Mouse (Mus musculus) heart, embryonic 11.5 days (tissue): Measurements from ENCODE around the gene Iqcd. TPM values are rescaled to one million over a fixed set of nuclear protein-coding genes. Genes with fewer than 3 reads are reported as not detected.

Experiments
- ATAC-seq: fragments of 200-750 bp; cut with Nextera tagmentation; replicated peaks from 2 replicates; pipeline ENCODE4 v1.8.0; 2017; ENCODE audit warnings: moderate library complexity; ENCODE audit not compliant: insufficient number of reproducible peaks, low FRiP score, low TSS enrichment
- H3K27ac ChIP-seq: fragments of 300-500 bp; sonication (generic); 2 replicates; pipeline ENCODE4 v1.5.1; 2014; ENCODE audit warnings: mild to moderate bottlenecking, low read depth, low read length
- H3K27me3 ChIP-seq: fragments of 300-500 bp; sonication (generic); 2 replicates; pipeline ENCODE4 v1.6.1; 2014; ENCODE audit warnings: mild to moderate bottlenecking, low read length, mixed read lengths; ENCODE audit not compliant: control insufficient read depth, insufficient read depth
- H3K36me3 ChIP-seq: fragments of 300-500 bp; sonication (generic); 2 replicates; pipeline ENCODE4 v1.6.1; 2014; ENCODE audit warnings: mild to moderate bottlenecking, low read length, moderate library complexity, mixed read lengths; ENCODE audit not compliant: control insufficient read depth, insufficient read depth
- H3K4me1 ChIP-seq: fragments of 300-500 bp; sonication (generic); 2 replicates; pipeline ENCODE4 v1.6.1; 2014; ENCODE audit warnings: low read length; ENCODE audit not compliant: control insufficient read depth, insufficient read depth
- H3K4me2 ChIP-seq: fragments of 300-500 bp; sonication (generic); 2 replicates; pipeline ENCODE4 v1.6.1; 2014; ENCODE audit warnings: mild to moderate bottlenecking, moderate library complexity
- H3K4me3 ChIP-seq: fragments of 300-500 bp; sonication (generic); 2 replicates; pipeline ENCODE4 v1.5.1; 2014; ENCODE audit warnings: low read depth, low read length
- H3K9ac ChIP-seq: fragments of 300-500 bp; sonication (generic); 2 replicates; pipeline ENCODE4 v1.6.1; 2014; ENCODE audit warnings: mild to moderate bottlenecking, low read depth, low read length, moderate library complexity
- H3K9me3 ChIP-seq: fragments of 300-500 bp; sonication (generic); replicated peaks from 2 replicates; pipeline ENCODE4 v1.6.1; 2016; ENCODE audit warnings: low read length; ENCODE audit not compliant: control insufficient read depth
- WGBS: fragments of 180-500 bp; shearing (Covaris S2); extraction: QIAGEN DNeasy Blood & Tissue Kit; methylation state at CpG from one replicate; pipeline ENCODE4 v1.1.7; 2014; ENCODE audit not compliant: insufficient replicate concordance; 5-methylcytosine and 5-hydroxymethylcytosine counted together
- polyA plus RNA-seq: library from polyadenylated mRNA; unstranded; fragments of >200 nt; fragmentation: Nextera tagmentation; extraction: Ambion mirVana; gene quantifications from 2 replicates; pipeline ENCODE4 v1.2.1, GENCODE M21; 2014

The Iqcd gene
- polyA plus RNA-seq, 1 experiment from 2014 or later, result 0.54 TPM

DNA sequence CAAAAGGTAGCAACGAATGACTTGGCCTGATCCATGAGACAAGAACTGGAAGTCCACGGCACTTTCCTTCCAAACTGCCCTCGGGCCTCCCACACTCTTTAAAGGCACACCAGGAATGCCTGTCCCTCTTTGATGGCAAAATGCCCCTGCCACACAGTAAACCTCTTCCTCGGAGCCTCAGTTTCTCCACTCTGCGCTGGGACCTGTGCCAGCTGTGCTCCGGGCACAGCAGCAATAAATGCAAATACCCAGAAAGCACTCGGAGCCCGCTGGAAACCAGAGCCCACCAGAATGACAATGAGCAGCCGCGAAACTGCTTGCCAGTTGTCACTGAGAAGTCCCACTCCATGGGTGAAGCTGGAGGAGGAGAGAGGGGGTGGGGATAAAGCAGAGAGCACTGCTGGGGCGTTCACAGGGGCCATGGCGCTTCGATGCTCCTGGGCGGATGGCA lies 21.0 kb upstream of the Iqcd start:
- no peak overlapping the region; the same call in 1 of the 2 replicates for H3K9ac ChIP-seq
- no peak for ATAC-seq
- no peaks in the 10 kb centered on the region for H3K27me3 ChIP-seq
- peaks cover 65% of the 10 kb centered on the region for H3K4me1 ChIP-seq
- no peak overlapping the region for H3K4me3 ChIP-seq
- H3K36me3 ChIP-seq, result no peaks in the 10 kb centered on the region
- H3K9me3 ChIP-seq, result no peaks in the 10 kb centered on the region
- no peak overlapping the region for H3K4me2 ChIP-seq
- WGBS, result 62% methylated on average over 14 of the region's 14 CpGs
- 0 out of 2 replicates have a peak overlapping the region, but pooled peaks have one; percentile 22 for H3K27ac ChIP-seq

DNA sequence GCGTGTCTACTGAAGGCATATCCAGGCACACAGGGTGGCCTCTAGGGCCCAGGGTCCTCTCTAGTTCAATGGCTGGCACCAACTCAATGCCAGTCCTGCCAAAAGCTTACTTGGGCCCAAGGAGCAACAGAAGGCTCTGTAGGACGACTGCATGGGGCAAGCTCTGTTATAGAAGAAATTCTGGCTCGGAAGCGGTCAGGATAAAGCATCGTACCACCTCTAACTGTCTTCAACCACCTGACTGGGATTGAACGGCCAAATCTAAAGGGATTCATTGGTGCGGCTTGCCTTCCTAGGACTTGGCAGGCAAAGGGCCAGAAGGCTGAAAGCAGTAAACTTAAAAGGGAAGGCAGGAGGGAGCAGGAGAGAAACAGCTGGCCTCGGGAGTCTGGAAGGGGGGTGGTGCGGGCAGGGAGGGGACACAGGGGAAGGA lies 20.5 kb upstream of the Iqcd start:
- H3K4me2 ChIP-seq, result no peak overlapping the region
- H3K9ac ChIP-seq, result no peak overlapping the region
- no peak for ATAC-seq
- H3K27me3 ChIP-seq, result no peaks in the 10 kb centered on the region
- 63% methylated on average over 9 of the region's 9 CpGs for WGBS
- H3K4me3 ChIP-seq, result no peak overlapping the region
- H3K9me3 ChIP-seq, result no peaks in the 10 kb centered on the region
- peaks cover 59% of the 10 kb centered on the region for H3K4me1 ChIP-seq
- no peak overlapping the region for H3K27ac ChIP-seq
- H3K36me3 ChIP-seq, result no peaks in the 10 kb centered on the region

DNA sequence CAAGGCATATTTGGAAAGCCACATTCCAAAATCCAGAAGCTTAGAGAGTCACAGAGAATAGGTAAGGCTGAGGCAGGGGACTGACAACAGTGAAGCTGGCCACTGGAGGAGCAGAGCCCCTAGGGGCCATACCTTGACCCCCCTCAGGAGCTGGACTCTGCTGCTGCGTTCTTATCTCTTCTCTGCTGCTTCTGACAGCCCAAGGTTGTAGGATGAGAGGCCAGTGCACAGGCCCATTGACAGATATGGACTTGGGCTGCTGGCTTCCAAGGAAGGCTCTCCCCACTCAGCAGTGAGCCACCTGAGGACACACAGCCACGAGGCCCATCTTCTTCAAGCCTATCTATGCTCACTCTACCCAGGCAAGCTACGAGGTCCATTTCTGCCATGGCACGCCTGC lies 19.9 kb upstream of the Iqcd start:
- Histone ChIP-seq H3K4me1 (peaks cover 57% of the 10 kb centered on the region), H3K4me2 (no peak overlapping the region), H3K9ac (no peak overlapping the region), H3K9me3 (no peaks in the 10 kb centered on the region), H3K4me3 (no peak overlapping the region), H3K27me3 (no peaks in the 10 kb centered on the region), H3K27ac (no peak overlapping the region), H3K36me3 (no peaks in the 10 kb centered on the region)
- WGBS, result 53% methylated on average over 4 of the region's 4 CpGs
- no peak for ATAC-seq

DNA sequence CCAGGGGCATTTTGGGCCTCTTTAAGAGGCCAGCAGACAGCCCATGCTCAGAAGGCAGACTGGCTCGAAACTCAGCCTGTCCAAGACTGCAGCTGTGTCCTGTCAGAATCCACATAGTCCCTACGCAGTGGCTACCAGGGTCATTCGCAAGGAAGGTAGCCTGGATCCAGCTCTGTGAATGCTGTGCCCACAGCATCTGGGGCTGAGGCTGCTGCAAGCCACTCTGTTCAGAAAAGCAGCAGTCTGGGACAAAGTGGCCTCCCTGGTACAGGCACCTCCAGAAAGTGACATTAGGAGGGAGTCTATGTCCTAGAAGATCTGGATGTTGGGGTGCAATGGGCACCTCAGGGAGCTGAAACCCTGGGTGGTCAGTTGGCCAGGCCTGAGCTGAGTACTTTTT lies 19.0 kb upstream of the Iqcd start:
- Histone ChIP-seq H3K4me2 (no peak overlapping the region), H3K36me3 (no peaks in the 10 kb centered on the region), H3K4me3 (no peak overlapping the region), H3K4me1 (peaks cover 60% of the 10 kb centered on the region), H3K27me3 (no peaks in the 10 kb centered on the region), H3K27ac (no peak overlapping the region), H3K9ac (no peak overlapping the region), H3K9me3 (no peaks in the 10 kb centered on the region)
- no peak for ATAC-seq
- WGBS, result 86% methylated on average over 3 of the region's 3 CpGs

DNA sequence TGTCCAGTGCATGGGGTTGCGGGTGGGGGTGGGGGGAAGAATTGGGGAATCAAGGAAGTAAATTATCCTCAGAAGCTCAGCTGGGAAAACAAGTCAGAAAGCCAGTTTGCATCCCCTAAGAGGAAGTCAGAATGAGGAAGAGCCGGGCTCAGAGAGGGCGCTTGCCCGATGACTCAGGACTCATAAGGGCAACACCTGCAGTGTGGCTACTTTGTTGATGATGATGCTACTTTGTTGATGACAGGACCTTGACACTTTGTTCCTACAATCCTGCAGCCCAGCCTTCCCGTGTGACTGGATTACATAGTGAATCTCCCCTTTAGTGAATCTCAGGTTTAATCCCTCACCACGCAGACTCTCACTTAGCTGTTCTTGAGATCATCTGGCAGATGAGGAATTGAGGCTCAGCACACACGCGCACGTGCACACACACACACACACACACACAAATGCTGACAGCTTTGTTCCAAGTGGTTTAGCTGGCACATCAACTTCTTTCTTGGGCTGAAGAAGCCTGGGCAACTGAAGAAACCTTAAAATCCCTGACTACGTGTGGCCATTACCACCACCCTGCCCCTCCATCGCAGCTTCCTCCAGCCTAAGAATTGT lies 18.4 kb upstream of the Iqcd start:
- Histone ChIP-seq H3K9me3 (no peaks in the 10 kb centered on the region), H3K4me2 (no peak overlapping the region), H3K9ac (no peak overlapping the region), H3K27ac (no peak overlapping the region), H3K36me3 (no peaks in the 10 kb centered on the region), H3K27me3 (no peaks in the 10 kb centered on the region), H3K4me1 (peaks cover 61% of the 10 kb centered on the region), H3K4me3 (no peak overlapping the region)
- WGBS, result 84% methylated on average over 11 of the region's 11 CpGs
- no peak for ATAC-seq

DNA sequence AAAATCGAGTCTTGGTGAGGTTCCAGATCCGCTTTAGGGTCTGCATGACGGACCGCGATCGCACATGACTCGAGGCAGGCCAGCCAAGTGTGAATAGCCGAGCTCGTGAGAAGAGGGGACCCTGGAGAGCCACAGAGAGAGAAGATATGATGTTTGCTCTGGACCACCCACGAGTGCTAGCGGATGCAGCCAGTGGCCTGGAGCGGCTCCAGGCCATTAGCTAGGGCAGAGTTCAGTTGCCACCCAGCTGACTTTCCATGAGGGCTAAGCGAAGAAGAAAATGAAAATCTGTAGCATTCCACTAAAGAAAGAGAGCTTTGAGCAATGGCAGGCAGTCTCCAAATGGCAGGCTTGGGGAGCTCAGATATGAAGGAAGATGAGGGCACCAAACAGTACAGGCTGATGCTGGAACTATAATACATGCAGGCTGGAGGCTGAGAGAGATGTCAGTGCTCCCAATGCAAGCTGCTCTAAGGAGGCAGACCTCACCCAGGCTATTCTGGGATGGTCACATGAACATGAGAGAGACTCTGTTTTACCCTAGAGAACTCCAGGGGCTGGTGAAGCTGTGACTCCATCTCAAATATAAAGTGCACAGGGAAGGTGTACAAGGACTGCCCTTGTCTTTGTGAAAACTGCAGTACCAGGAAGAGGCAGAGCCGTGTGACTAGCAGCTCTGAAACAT lies 17.6 kb upstream of the Iqcd start:
- no peak overlapping the region for H3K4me2 ChIP-seq
- no peaks in the 10 kb centered on the region for H3K27me3 ChIP-seq
- no peak overlapping the region for H3K27ac ChIP-seq
- peaks cover 54% of the 10 kb centered on the region for H3K4me1 ChIP-seq
- no peak overlapping the region for H3K4me3 ChIP-seq
- no peak overlapping the region for H3K9ac ChIP-seq
- H3K9me3 ChIP-seq, result no peaks in the 10 kb centered on the region
- no peak for ATAC-seq
- no peaks in the 10 kb centered on the region for H3K36me3 ChIP-seq
- WGBS, result 76% methylated on average over 14 of the region's 14 CpGs

DNA sequence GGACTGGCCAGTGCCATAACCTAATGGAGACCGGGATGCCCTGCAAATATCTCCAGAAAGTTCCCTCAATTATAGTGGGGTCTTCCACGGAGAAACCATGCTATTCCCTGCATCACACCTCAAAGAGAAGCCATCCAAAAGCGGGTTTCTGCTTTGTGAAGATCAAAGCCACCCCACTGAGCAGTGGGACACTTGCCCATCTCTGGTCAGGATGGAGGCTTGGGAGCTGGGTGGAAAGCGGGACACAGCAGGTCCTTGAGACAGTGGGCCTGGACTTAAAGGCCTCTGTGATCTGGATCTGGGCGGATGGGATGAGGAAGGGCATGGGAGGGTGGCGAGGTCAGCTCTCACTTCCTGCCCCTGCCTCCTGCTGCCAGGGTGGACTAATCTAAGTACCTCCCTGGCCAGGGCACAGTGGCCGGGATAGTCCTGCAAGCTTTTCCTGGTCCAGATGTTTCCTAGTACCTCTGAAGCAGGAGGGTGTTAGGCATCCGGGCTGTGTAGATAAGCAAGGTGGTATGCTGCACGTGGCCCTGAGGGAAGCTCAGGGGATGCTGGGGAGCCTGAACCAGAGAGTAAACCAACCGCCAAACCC lies 14.2 kb upstream of the Iqcd start:
- Histone ChIP-seq H3K4me2 (no peak overlapping the region), H3K27ac (no peak overlapping the region), H3K27me3 (no peaks in the 10 kb centered on the region), H3K9ac (no peak overlapping the region), H3K4me1 (peaks cover 40% of the 10 kb centered on the region), H3K9me3 (no peaks in the 10 kb centered on the region), H3K36me3 (no peaks in the 10 kb centered on the region), H3K4me3 (no peak overlapping the region)
- 55% methylated on average over 10 of the region's 10 CpGs for WGBS
- ATAC-seq, result no peak

DNA sequence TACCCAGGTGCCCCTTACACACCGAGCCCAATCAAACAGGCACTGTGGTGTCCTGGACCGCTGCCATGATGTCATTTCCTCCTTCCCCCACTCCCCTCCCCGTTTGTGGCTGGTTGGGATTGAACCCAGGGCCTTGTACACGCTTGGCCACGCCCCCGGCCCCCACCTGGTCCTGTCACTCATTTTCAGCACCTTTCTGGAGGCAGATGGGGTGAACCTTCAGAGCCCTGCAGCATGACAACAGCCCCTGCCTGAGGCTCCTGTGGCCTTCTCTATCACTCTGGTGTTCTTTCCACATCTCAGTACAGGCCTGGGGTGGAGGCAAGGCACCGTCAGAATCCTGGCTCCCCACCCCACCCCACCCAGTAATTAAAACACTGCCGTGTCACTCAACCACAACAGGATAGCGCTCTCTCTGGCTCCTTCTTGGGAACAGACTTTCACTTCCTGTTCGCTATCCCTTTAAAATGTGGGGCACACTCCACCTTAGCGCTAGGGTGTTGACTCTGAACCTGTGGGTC lies 12.0 kb upstream of the Iqcd start:
- peaks cover 25% of the 10 kb centered on the region for H3K4me1 ChIP-seq
- no peak overlapping the region for H3K9ac ChIP-seq
- no peak for ATAC-seq
- 74% methylated on average over 11 of the region's 11 CpGs for WGBS
- no peak overlapping the region for H3K4me2 ChIP-seq
- H3K27ac ChIP-seq, result no peak overlapping the region
- H3K4me3 ChIP-seq, result no peak overlapping the region
- H3K9me3 ChIP-seq, result no peaks in the 10 kb centered on the region
- H3K36me3 ChIP-seq, result peaks cover 2% of the 10 kb centered on the region; the same call in 1 of the 2 replicates
- H3K27me3 ChIP-seq, result no peaks in the 10 kb centered on the region
